Mouse (Mus musculus): Measurements from ENCODE around the gene Lgals9.
"Not testable (repeated sequence)": the region's sequence is repeated elsewhere in the genome, so short reads cannot be mapped to it uniquely, and the experiment has no call there.

Lgals9 gene

GRCm38 (mm10) chr11:79006417-79006816, 21.7 kb upstream of the Lgals9 start:
- no peak for DNase-seq

GRCm38 (mm10) chr11:79005578-79006394, 21.0 kb upstream of the Lgals9 start:
- peak in 1 of 2 experiments; percentile 17 for DNase-seq

GRCm38 (mm10) chr11:79003769-79004638, 19.3 kb upstream of the Lgals9 start:
- peak in 1 of 2 experiments; percentile 21 for DNase-seq

GRCm38 (mm10) chr11:79003053-79003768, 18.5 kb upstream of the Lgals9 start:
- peak in 1 of 2 experiments; percentile 36 for DNase-seq

- DNase-seq = peak in 1 of 2 experiments; percentile 33
Measured at GRCm38 (mm10) chr11:79002551-79002951, 17.8 kb upstream of the Lgals9 start.

GRCm38 (mm10) chr11:79001871-79002270, 17.1 kb upstream of the Lgals9 start:
- DNase-seq = peak in 1 of 2 experiments; percentile 18

GRCm38 (mm10) chr11:78999118-78999517, 14.4 kb upstream of the Lgals9 start:
- peak in 1 of 2 experiments; percentile 7 for DNase-seq

GRCm38 (mm10) chr11:78990875-78991543, 6.3 kb upstream of the Lgals9 start:
- not testable (repeated sequence) for DNase-seq

GRCm38 (mm10) chr11:78990096-78990495, 5.3 kb upstream of the Lgals9 start:
- peak in 1 of 2 experiments; percentile 26 for DNase-seq

GRCm38 (mm10) chr11:78989206-78989605, 4.5 kb upstream of the Lgals9 start:
- DNase-seq = peak in 1 of 2 experiments; percentile 19

- peak in 1 of 2 experiments; percentile 8 for DNase-seq
Measured at GRCm38 (mm10) chr11:78986311-78987002, 1.7 kb upstream of the Lgals9 start.

- peak in 1 of 2 experiments; percentile 3 for DNase-seq
Measured at GRCm38 (mm10) chr11:78985505-78985904, 759 bp upstream of the Lgals9 start.

GRCm38 (mm10) chr11:78983539-78983938, 1.2 kb downstream of the Lgals9 start:
- DNase-seq = peak in 1 of 2 experiments; percentile 29

- peak in 1 of 2 experiments; percentile 35 for DNase-seq
Measured at GRCm38 (mm10) chr11:78982513-78983291, 2.0 kb downstream of the Lgals9 start.

- peak in 1 of 2 experiments; percentile 6 for DNase-seq
Measured at GRCm38 (mm10) chr11:78982042-78982441, 2.7 kb downstream of the Lgals9 start.

GRCm38 (mm10) chr11:78980083-78980634, 4.6 kb downstream of the Lgals9 start:
- DNase-seq = no peak

GRCm38 (mm10) chr11:78978176-78979019, 6.3 kb downstream of the Lgals9 start:
- peak in 1 of 2 experiments; percentile 17 for DNase-seq

GRCm38 (mm10) chr11:78976731-78977510, 7.8 kb downstream of the Lgals9 start:
- DNase-seq = peak in 1 of 2 experiments; percentile 18
